In the genomic region with DNA sequence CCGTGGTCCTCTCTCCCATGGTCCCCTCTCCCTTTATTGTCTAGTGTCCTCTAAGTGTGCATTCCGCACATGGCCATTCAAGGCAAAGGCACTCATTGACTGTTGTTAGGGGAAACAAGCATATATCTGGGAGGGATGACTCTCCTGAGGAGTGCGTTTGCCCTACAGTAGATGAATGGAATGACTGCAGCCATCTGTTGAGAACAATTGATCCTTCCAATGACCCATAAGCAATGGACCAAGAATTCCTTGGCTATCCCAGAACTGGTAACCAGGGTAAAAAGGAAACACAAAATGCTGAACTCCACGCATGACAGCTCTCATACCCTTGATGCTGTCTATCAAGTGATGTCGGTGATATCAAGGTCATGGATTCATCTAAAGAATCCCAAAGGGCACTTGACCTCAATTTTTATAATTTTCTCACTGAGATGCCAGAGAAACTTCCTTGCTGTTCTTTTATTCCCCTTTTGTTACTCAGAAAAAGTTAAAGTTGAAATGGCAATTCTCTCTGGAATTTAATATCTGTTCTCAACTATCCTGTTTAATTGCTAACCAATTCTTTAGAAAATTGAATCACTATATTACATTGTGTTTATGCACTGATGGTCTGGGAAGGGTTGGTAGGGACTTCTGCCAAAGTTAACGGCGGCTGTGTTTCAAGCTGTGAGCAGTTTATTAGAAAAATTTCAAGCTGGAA, we compare ENCODE assay signal across 23 mouse cellular contexts.
DNase-seq lines count a peak whose midpoint lies in the region; ATAC-seq lines count a peak whose summit lies in the region.
"Had no signal": no experiment of that assay in that cellular context is flagged by ENCODE, and none has a peak within 500 bp of the region (broad histone marks: within the 10 kb centered on the region; RNA-seq: fewer than 3 reads in every experiment).

No protein-coding gene starts in this region.

- no peak for ATAC-seq in hindbrain, embryonic 12.5 days (ENCODE audit: low FRiP score)
- ATAC-seq in hindbrain, embryonic 15.5 days (ENCODE audit: low FRiP score, low read depth) = 0 out of 2 replicates have a peak, but pooled peaks have one; percentile 11
- ATAC-seq in hindbrain, embryonic 16.5 days = no peak
- no peak for ATAC-seq in frontal cortex, adult (ENCODE audit: low TSS enrichment)
- ATAC-seq: CD4-positive, CD25-positive, alpha-beta regulatory T cell, adult 4 months; forebrain, embryonic 13.5 days; forebrain, embryonic 15.5 days had no signal

- H3K27me3 ChIP-seq in hindbrain, embryonic 10.5 days (ENCODE audit: insufficient read depth, poor library complexity, severe bottlenecking) = no peaks in the 10 kb centered on the region
- no peaks in the 10 kb centered on the region for H3K27me3 ChIP-seq in hindbrain, embryonic 12.5 days
- no peaks in the 10 kb centered on the region for H3K27me3 ChIP-seq in hindbrain, embryonic 15.5 days
- no peaks in the 10 kb centered on the region for H3K27me3 ChIP-seq in hindbrain, embryonic 16.5 days (replicated peaks; ENCODE audit: control insufficient read depth, insufficient read depth, low read length)
- H3K27me3 ChIP-seq: embryonic facial prominence, embryonic 12.5 days; forebrain, embryonic 13.5 days; forebrain, embryonic 15.5 days had no signal

- no peak for DNase-seq in hindbrain, embryonic 10.5 days (ENCODE audit: low spot score)
- peak; percentile 93 for DNase-seq in Muller cell, postnatal 12 days (ENCODE audit: inconsistent ontology term)
- peak; percentile 30 for DNase-seq in retina, embryonic 14.5 days (ENCODE audit: low spot score)
- DNase-seq in testis, postnatal 10 days (ENCODE audit: low spot score) = no peak
- DNase-seq: adrenal gland, adult 2 months; adrenal gland, postnatal 10 days; adrenal gland, postnatal 25 days; B cell, adult 2 months; cerebellum, adult 11-12 months; cerebellum, adult 2 months; cerebellum, adult 9-10 months; cerebellum, postnatal 10 days; cerebellum, postnatal 25 days had no signal

- no peak overlapping the region for H3K4me2 ChIP-seq in hindbrain, embryonic 12.5 days (replicated peaks)
- no peak overlapping the region for H3K4me2 ChIP-seq in hindbrain, embryonic 15.5 days
- no peak overlapping the region for H3K4me2 ChIP-seq in hindbrain, embryonic 16.5 days (ENCODE audit: low read length)
- H3K4me2 ChIP-seq: embryonic facial prominence, embryonic 12.5 days; forebrain, embryonic 13.5 days; forebrain, embryonic 15.5 days had no signal

- 66% methylated on average over 7 of the region's 7 CpGs for WGBS in hindbrain, embryonic 10.5 days
- WGBS in hindbrain, embryonic 12.5 days = 69% methylated on average over 7 of the region's 7 CpGs
- 51% methylated on average over 7 of the region's 7 CpGs for WGBS in hindbrain, embryonic 15.5 days
- 50% methylated on average over 7 of the region's 7 CpGs for WGBS in hindbrain, embryonic 16.5 days

- no peak overlapping the region for H3K4me3 ChIP-seq in hindbrain, embryonic 10.5 days
- H3K4me3 ChIP-seq in hindbrain, embryonic 12.5 days = no peak overlapping the region
- H3K4me3 ChIP-seq in hindbrain, embryonic 15.5 days = no peak overlapping the region
- no peak overlapping the region for H3K4me3 ChIP-seq in hindbrain, embryonic 16.5 days (ENCODE audit: low read length)
- H3K4me3 ChIP-seq: embryonic facial prominence, embryonic 10.5 days; embryonic facial prominence, embryonic 12.5 days; forebrain, embryonic 13.5 days; forebrain, embryonic 15.5 days had no signal

- H3K4me1 ChIP-seq in hindbrain, embryonic 10.5 days (replicated peaks) = peaks cover 8% of the 10 kb centered on the region; the same call in 1 of the 2 replicates
- H3K4me1 ChIP-seq in hindbrain, embryonic 12.5 days = no peaks in the 10 kb centered on the region
- no peaks in the 10 kb centered on the region for H3K4me1 ChIP-seq in hindbrain, embryonic 15.5 days (replicated peaks)
- H3K4me1 ChIP-seq in hindbrain, embryonic 16.5 days (ENCODE audit: control insufficient read depth, insufficient read depth, low read depth, low read length) = no peaks in the 10 kb centered on the region
- H3K4me1 ChIP-seq: embryonic facial prominence, embryonic 10.5 days; embryonic facial prominence, embryonic 12.5 days; forebrain, embryonic 13.5 days; forebrain, embryonic 15.5 days had no signal

- H3K27ac ChIP-seq in hindbrain, embryonic 10.5 days = 0 out of 2 replicates have a peak overlapping the region, but pooled peaks have one; percentile 29
- no peak overlapping the region for H3K27ac ChIP-seq in hindbrain, embryonic 12.5 days
- H3K27ac ChIP-seq in hindbrain, embryonic 15.5 days (replicated peaks) = no peak overlapping the region
- H3K27ac ChIP-seq in hindbrain, embryonic 16.5 days (ENCODE audit: low read depth, low read length) = no peak overlapping the region
- H3K27ac ChIP-seq: embryonic facial prominence, embryonic 10.5 days; embryonic facial prominence, embryonic 12.5 days; forebrain, embryonic 13.5 days; forebrain, embryonic 15.5 days had no signal

- H3K9me3 ChIP-seq in hindbrain, embryonic 10.5 days = no peaks in the 10 kb centered on the region
- H3K9me3 ChIP-seq in hindbrain, embryonic 12.5 days (replicated peaks) = no peaks in the 10 kb centered on the region
- no peaks in the 10 kb centered on the region for H3K9me3 ChIP-seq in hindbrain, embryonic 15.5 days
- H3K9me3 ChIP-seq in hindbrain, embryonic 16.5 days (ENCODE audit: control insufficient read depth, low read length) = no peaks in the 10 kb centered on the region
- H3K9me3 ChIP-seq: embryonic facial prominence, embryonic 10.5 days; embryonic facial prominence, embryonic 12.5 days; forebrain, embryonic 13.5 days; forebrain, embryonic 15.5 days; G1E had no signal

- no peak overlapping the region for H3K9ac ChIP-seq in hindbrain, embryonic 12.5 days
- H3K9ac ChIP-seq in hindbrain, embryonic 15.5 days = no peak overlapping the region
- H3K9ac ChIP-seq in hindbrain, embryonic 16.5 days (ENCODE audit: low read depth, low read length) = no peak overlapping the region
- H3K9ac ChIP-seq: embryonic facial prominence, embryonic 12.5 days; forebrain, embryonic 13.5 days; forebrain, embryonic 15.5 days had no signal

- H3K36me3 ChIP-seq in hindbrain, embryonic 10.5 days = no peaks in the 10 kb centered on the region
- H3K36me3 ChIP-seq in hindbrain, embryonic 12.5 days = no peaks in the 10 kb centered on the region
- H3K36me3 ChIP-seq in hindbrain, embryonic 15.5 days = no peaks in the 10 kb centered on the region
- no peaks in the 10 kb centered on the region for H3K36me3 ChIP-seq in hindbrain, embryonic 16.5 days (ENCODE audit: control insufficient read depth, insufficient read depth, low read length)
- H3K36me3 ChIP-seq: embryonic facial prominence, embryonic 10.5 days; embryonic facial prominence, embryonic 12.5 days; forebrain, embryonic 15.5 days; G1E had no signal

Comparison
In these comparisons a context has a peak if more than half of its experiments do, and no peak if none do; other contexts are left out.
1. DNase-seq: peak in Muller cell, postnatal 12 days (single experiment) and retina, embryonic 14.5 days (single experiment); none in hindbrain, embryonic 10.5 days (single experiment) and testis, postnatal 10 days (single experiment).